Mouse (Mus musculus) limb, embryonic 14.5 days (tissue): ENCODE data around the gene Zc3hav1. TPM values are rescaled to one million over a fixed set of nuclear protein-coding genes. Genes with fewer than 3 reads are reported as not detected.
A peak's percentile ranks its signal among the peaks of the same experiment; 100 is the strongest.

Experiments used
- ATAC-seq: fragments of 200-750 bp; cut with Nextera tagmentation; 2 replicates; pipeline ENCODE4 v1.8.0; 2017; ENCODE audit warnings: low read depth, moderate number of reproducible peaks, moderate TSS enrichment; ENCODE audit not compliant: low FRiP score
- DNase-seq: peaks from one replicate; pipeline ENCODE4 v3.0.0-alpha.2; 2015; ENCODE audit warnings: low spot score
- H3K27ac ChIP-seq: fragments of 300-500 bp; sonication (generic); replicated peaks from 2 replicates; pipeline ENCODE4 v1.5.1; 2014; ENCODE audit warnings: low read depth, mild to moderate bottlenecking, low read length, moderate library complexity, mixed read lengths
- H3K27me3 ChIP-seq: fragments of 300-500 bp; sonication (generic); 2 replicates; pipeline ENCODE4 v1.6.1; 2014; ENCODE audit warnings: low read length, mixed read lengths; ENCODE audit not compliant: control insufficient read depth, insufficient read depth
- H3K36me3 ChIP-seq: fragments of 300-500 bp; sonication (generic); 2 replicates; pipeline ENCODE4 v1.6.1; 2014; ENCODE audit warnings: mild to moderate bottlenecking, low read length, moderate library complexity, mixed read lengths; ENCODE audit not compliant: control insufficient read depth, insufficient read depth
- H3K4me1 ChIP-seq: fragments of 300-500 bp; sonication (generic); 2 replicates; pipeline ENCODE4 v1.6.1; 2014; ENCODE audit warnings: antibody characterized with exemption, low read length, mixed read lengths; ENCODE audit not compliant: control insufficient read depth, insufficient read depth
- H3K4me2 ChIP-seq: fragments of 300-500 bp; sonication (generic); replicated peaks from 2 replicates; pipeline ENCODE4 v1.6.1; 2014; ENCODE audit warnings: low read depth, mild to moderate bottlenecking, low read length, moderate library complexity; ENCODE audit not compliant: severe bottlenecking
- H3K4me3 ChIP-seq: fragments of 300-500 bp; sonication (generic); replicated peaks from 2 replicates; pipeline ENCODE4 v1.5.1; 2014; ENCODE audit warnings: low read length
- H3K9ac ChIP-seq: fragments of 300-500 bp; sonication (generic); 2 replicates; pipeline ENCODE4 v1.6.1; 2014; ENCODE audit warnings: mild to moderate bottlenecking, low read depth, low read length, moderate library complexity; ENCODE audit not compliant: severe bottlenecking
- H3K9me3 ChIP-seq: fragments of 300-500 bp; sonication (generic); 2 replicates; pipeline ENCODE4 v1.6.1; 2016; ENCODE audit warnings: low read length; ENCODE audit not compliant: control insufficient read depth
- POLR2A ChIP-seq: fragments of 200-500 bp; IDR thresholded peaks from 2 replicates; pipeline ENCODE4 v1.8.0; 2012; ENCODE audit warnings: inconsistent platforms, mild to moderate bottlenecking, moderate library complexity, borderline replicate concordance; ENCODE audit not compliant: insufficient read depth, insufficient read length; ENCODE audit errors: extremely low read depth
- WGBS: fragments of 180-500 bp; shearing (Covaris S2); extraction: QIAGEN DNeasy Blood & Tissue Kit; methylation state at CpG from one replicate; pipeline ENCODE4 v1.1.7; 2014; 5-methylcytosine and 5-hydroxymethylcytosine counted together
- polyA plus RNA-seq, 2 experiments: library from polyadenylated mRNA; depleted of rRNA in 1 of 2; stranded (reverse) in 1 of 2; unstranded in 1 of 2; fragments of >200 nt; fragmentation: Nextera tagmentation in 1 of 2; extraction: Ambion mirVana in 1 of 2; gene quantifications; 2 replicates each; pipeline versions ENCODE4 v1.2.1 to v1.2.3; 2012 to 2014

The Zc3hav1 gene
- polyA plus RNA-seq, 2 experiments = 4.3 to 4.5 TPM

DNA sequence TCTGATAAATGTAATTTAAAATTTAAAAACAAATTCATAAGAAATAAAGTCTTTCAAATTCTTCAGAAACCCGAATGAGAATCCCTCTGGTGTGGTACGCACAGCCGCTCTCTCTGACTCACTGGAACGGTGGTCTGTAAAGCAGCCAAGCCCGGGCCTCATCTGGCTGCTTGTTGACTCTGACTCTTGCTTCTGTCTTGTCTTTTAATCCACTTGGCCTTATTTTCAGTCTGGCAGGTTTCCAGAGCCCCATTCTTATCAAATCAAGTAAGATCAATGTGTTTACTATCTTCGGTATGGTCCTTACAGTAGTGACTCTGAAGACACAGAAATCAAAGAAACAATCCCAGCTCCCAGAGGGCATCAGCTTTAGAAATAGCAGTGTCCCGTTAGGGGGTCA is 1.5 kb upstream of the Zc3hav1 start:
- Histone ChIP-seq H3K4me1 (no peaks in the 10 kb centered on the region), H3K27ac (no peak overlapping the region), H3K36me3 (no peaks in the 10 kb centered on the region), H3K9me3 (no peaks in the 10 kb centered on the region), H3K4me3 (no peak overlapping the region), H3K4me2 (no peak overlapping the region), H3K9ac (no peak overlapping the region), H3K27me3 (peaks cover 51% of the 10 kb centered on the region)
- no peak for TF ChIP-seq POLR2A
- WGBS = 14% methylated on average over 7 of the region's 7 CpGs
- DNase-seq (no peak), ATAC-seq (no peak)

DNA sequence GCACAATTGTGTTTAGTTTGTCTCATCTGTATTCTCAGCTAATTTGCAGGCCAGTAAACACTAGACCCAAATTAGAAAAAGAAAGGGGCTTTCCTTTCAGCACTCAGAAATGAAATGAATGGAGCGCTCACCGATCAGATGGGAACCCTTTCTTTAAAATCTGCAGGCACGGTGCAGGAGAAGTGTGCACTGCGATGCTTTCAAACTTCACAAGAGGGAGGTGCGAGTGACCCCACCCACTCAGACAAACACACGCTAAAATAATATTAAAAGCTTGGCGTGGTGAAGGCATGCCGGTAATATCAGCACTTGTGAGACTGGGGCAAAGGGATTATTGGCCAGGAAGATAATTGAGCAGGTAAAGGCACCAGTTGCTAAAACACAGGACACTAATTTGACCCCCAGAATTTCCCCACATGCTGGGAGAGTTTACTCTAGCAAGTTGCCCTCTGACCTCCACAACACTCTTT is 986 bp upstream of the Zc3hav1 start:
- H3K4me3 ChIP-seq = no peak overlapping the region
- no peaks in the 10 kb centered on the region for H3K9me3 ChIP-seq
- ATAC-seq = no peak
- H3K36me3 ChIP-seq = no peaks in the 10 kb centered on the region
- H3K27ac ChIP-seq = no peak overlapping the region
- DNase-seq = peak; percentile 7
- no peak overlapping the region for H3K4me2 ChIP-seq
- WGBS = 3% methylated on average over 8 of the region's 8 CpGs
- no peaks in the 10 kb centered on the region for H3K4me1 ChIP-seq
- H3K9ac ChIP-seq = no peak overlapping the region
- peaks cover 51% of the 10 kb centered on the region for H3K27me3 ChIP-seq
- no peak for TF ChIP-seq POLR2A

- no peak for TF ChIP-seq POLR2A
- H3K4me3 ChIP-seq = peak overlapping the region; percentile 68
Observed at GRCm38 (mm10) chr6:38354723-38355353, 435 bp upstream of the Zc3hav1 start.

DNA sequence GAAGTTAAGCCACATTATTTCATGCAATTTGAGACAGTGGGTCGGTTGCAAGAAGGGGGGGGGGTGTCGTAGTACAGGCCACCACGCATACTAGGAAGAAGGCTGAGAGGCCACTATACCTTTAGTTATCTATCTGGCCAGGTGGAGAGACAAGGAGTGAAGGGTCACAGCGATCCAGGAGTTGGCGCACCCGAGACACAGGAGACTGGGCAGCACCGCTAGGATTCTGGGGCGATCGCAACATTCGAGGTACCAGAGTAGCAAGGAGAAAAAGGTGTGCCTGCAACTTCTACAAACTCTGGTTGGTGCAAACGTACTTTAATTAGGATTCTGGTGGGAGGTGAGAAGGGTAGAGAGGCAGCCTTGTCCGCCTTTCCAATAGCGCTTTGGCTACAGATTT is 1.2 kb downstream of the Zc3hav1 start:
- H3K9me3 ChIP-seq = no peaks in the 10 kb centered on the region
- no peaks in the 10 kb centered on the region for H3K4me1 ChIP-seq
- H3K9ac ChIP-seq = no peak overlapping the region
- DNase-seq (no peak), ATAC-seq (no peak)
- H3K27me3 ChIP-seq = peaks cover 51% of the 10 kb centered on the region
- H3K27ac ChIP-seq = no peak overlapping the region
- H3K4me3 ChIP-seq = peak overlapping the region; percentile 68
- H3K4me2 ChIP-seq = peak overlapping the region; percentile 77; the same call in 1 of the 2 replicates
- TF ChIP-seq POLR2A = no peak
- 4% methylated on average over 13 of the region's 13 CpGs for WGBS
- no peaks in the 10 kb centered on the region for H3K36me3 ChIP-seq

More at GRCm38 (mm10) chr6:38354723-38355353, 435 bp upstream of the Zc3hav1 start:
- Histone ChIP-seq H3K9ac (peak overlapping the region; percentile 54), H3K9me3 (no peaks in the 10 kb centered on the region), H3K36me3 (no peaks in the 10 kb centered on the region), H3K4me2 (peak overlapping the region; percentile 77), H3K4me1 (no peaks in the 10 kb centered on the region), H3K27ac (no peak overlapping the region), H3K27me3 (peaks cover 51% of the 10 kb centered on the region)
- DNase-seq (peak; percentile 16), ATAC-seq (0 out of 2 replicates have a peak, but pooled peaks have one; percentile 32)
- 2% methylated on average over 20 of the region's 20 CpGs for WGBS

DNA sequence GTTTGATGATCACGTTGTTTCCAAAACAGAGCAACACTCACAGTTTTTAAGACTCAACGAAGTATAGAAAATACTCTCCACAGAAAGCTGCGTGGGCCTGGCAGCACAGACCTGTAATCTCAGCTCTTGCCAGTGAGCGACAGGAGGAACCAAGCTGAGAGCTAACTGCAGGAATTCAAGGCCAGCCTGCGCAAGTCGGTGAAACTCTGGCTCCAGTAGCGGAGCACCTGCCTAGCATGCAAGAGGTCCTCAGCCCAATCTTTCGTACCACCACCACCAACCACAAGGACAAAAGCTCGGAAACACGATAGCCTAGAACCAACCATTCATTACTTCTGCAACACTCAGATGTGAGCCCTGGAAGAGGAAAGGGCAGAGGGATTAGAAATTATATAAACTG is 2.0 kb downstream of the Zc3hav1 start:
- no peak overlapping the region for H3K4me2 ChIP-seq
- no peak for TF ChIP-seq POLR2A
- H3K9ac ChIP-seq = no peak overlapping the region
- H3K9me3 ChIP-seq = no peaks in the 10 kb centered on the region
- ATAC-seq (no peak), DNase-seq (no peak)
- peaks cover 51% of the 10 kb centered on the region for H3K27me3 ChIP-seq
- no peaks in the 10 kb centered on the region for H3K36me3 ChIP-seq
- no peaks in the 10 kb centered on the region for H3K4me1 ChIP-seq
- H3K4me3 ChIP-seq = 0 out of 2 replicates have a peak overlapping the region, but pooled peaks have one; percentile 8
- WGBS = 15% methylated on average over 10 of the region's 10 CpGs
- H3K27ac ChIP-seq = no peak overlapping the region

DNA sequence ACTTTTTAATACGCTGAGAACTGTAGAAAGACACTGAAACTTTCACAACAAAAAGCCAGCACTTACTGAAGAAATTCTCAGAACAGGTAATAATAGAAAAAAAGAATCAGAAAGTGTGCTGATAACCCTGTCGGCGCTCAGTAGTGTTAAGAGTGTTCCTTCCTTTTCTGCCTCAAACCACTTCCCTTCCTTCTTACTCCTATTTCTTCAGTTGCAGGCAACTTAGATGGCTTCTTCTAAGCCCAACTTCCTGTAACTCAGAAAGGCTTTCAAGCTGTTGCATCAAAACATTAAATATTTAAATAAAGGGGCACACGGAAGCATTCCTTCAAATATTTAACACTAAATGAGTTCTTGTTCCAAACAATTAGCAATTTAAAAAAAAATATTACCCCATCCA is 2.5 kb downstream of the Zc3hav1 start:
- Histone ChIP-seq H3K9ac (no peak overlapping the region), H3K27me3 (peaks cover 51% of the 10 kb centered on the region), H3K4me3 (no peak overlapping the region), H3K9me3 (no peaks in the 10 kb centered on the region), H3K27ac (no peak overlapping the region), H3K36me3 (no peaks in the 10 kb centered on the region), H3K4me2 (no peak overlapping the region), H3K4me1 (no peaks in the 10 kb centered on the region)
- no peak for DNase-seq
- 63% methylated on average over 4 of the region's 4 CpGs for WGBS
- ATAC-seq = no peak
- no peak for TF ChIP-seq POLR2A
